Mouse (Mus musculus) neural tube, embryonic 10.5 days (tissue): ENCODE results near the gene Mtcp1.

Source experiments
- DNase-seq: peaks from one replicate; pipeline ENCODE4 v3.0.0-alpha.2; 2017; ENCODE audit warnings: low spot score; ENCODE audit errors: extremely low spot score

Gene Mtcp1

GRCm38 (mm10) chrX:75415936-75416785 is at the start of gene Mtcp1, which contains the start of the genes Cmc4 and Brcc3:
Gene Mtcp1 (minus strand): TSS chrX:75416588.
Gene Cmc4 (minus strand): TSS chrX:75416584.
Gene Brcc3 (plus strand): TSS chrX:75416628.
- peak; percentile 78 for DNase-seq

GRCm38 (mm10) chrX:75454597-75454996 is 38.2 kb upstream of the Mtcp1 start:
- no peak for DNase-seq

GRCm38 (mm10) chrX:75409711-75410110 is 6.7 kb downstream of the Mtcp1 start:
- no peak for DNase-seq

- no peak for DNase-seq
Observed at GRCm38 (mm10) chrX:75403350-75403749, 13.0 kb downstream of the Mtcp1 start.

GRCm38 (mm10) chrX:75402668-75403067 is 13.7 kb downstream of the Mtcp1 start:
- no peak for DNase-seq

GRCm38 (mm10) chrX:75399471-75399870 is 16.9 kb downstream of the Mtcp1 start:
- DNase-seq = no peak

GRCm38 (mm10) chrX:75382195-75382771 is 34.1 kb downstream of the Mtcp1 start, which contains the start of the genes Fundc2 and F8:
Gene Fundc2 (plus strand): TSS chrX:75382399.
Gene F8 (minus strand): TSS chrX:75382615.
- peak; percentile 79 for DNase-seq

GRCm38 (mm10) chrX:75381699-75382098 is 34.7 kb downstream of the Mtcp1 start:
- DNase-seq = no peak

- DNase-seq = no peak
Observed at GRCm38 (mm10) chrX:75381176-75381575, 35.2 kb downstream of the Mtcp1 start.

- no peak for DNase-seq
Observed at GRCm38 (mm10) chrX:75376815-75377214, 39.6 kb downstream of the Mtcp1 start.

GRCm38 (mm10) chrX:75372666-75373425 is 43.5 kb downstream of the Mtcp1 start:
- no peak for DNase-seq

GRCm38 (mm10) chrX:75370197-75370596 is 46.2 kb downstream of the Mtcp1 start:
- no peak for DNase-seq
